Mouse (Mus musculus) kidney, postnatal 0 days (tissue): ENCODE data around the gene Meis1. TPM values are rescaled to one million over a fixed set of nuclear protein-coding genes. Genes with fewer than 3 reads are reported as not detected.

Experiments used
- ATAC-seq: fragments of 200-750 bp; cut with Nextera tagmentation; replicated peaks from 2 replicates; pipeline ENCODE4 v1.8.0; 2017; ENCODE audit warnings: low read depth, moderate number of reproducible peaks, moderate TSS enrichment, moderate library complexity; ENCODE audit not compliant: low FRiP score
- DNase-seq: peaks from one replicate; pipeline ENCODE4 v3.0.0-alpha.2; 2016; ENCODE audit warnings: low spot score
- H3K27ac ChIP-seq: fragments of 300-500 bp; sonication (generic); 2 replicates; pipeline ENCODE4 v1.5.1; 2014; ENCODE audit warnings: mild to moderate bottlenecking
- H3K27me3 ChIP-seq: fragments of 300-500 bp; sonication (generic); 2 replicates; pipeline ENCODE4 v1.6.1; 2014; ENCODE audit warnings: low read length, mixed read lengths; ENCODE audit not compliant: insufficient read depth
- H3K36me3 ChIP-seq: fragments of 300-500 bp; sonication (generic); 2 replicates; pipeline ENCODE4 v1.6.1; 2014; ENCODE audit warnings: low read length, mixed read lengths; ENCODE audit not compliant: insufficient read depth
- H3K4me1 ChIP-seq: fragments of 300-500 bp; sonication (generic); replicated peaks from 2 replicates; pipeline ENCODE4 v1.6.1; 2014; ENCODE audit warnings: antibody characterized with exemption, low read length, mixed read lengths; ENCODE audit not compliant: insufficient read depth
- H3K4me2 ChIP-seq: fragments of 300-500 bp; sonication (generic); 2 replicates; pipeline ENCODE4 v1.6.1; 2014; ENCODE audit warnings: mild to moderate bottlenecking, low read length, moderate library complexity, mixed read lengths
- H3K4me3 ChIP-seq: fragments of 300-500 bp; sonication (generic); replicated peaks from 2 replicates; pipeline ENCODE4 v1.5.1; 2014; ENCODE audit warnings: low read depth, low read length
- H3K9ac ChIP-seq: fragments of 300-500 bp; sonication (generic); 2 replicates; pipeline ENCODE4 v1.6.1; 2014; ENCODE audit warnings: low read depth, low read length
- H3K9me3 ChIP-seq: fragments of 300-500 bp; sonication (generic); replicated peaks from 2 replicates; pipeline ENCODE4 v1.6.1; 2016; ENCODE audit warnings: low read length, inconsistent platforms, mixed read lengths
- CTCF ChIP-seq: IDR thresholded peaks from 2 replicates; pipeline ENCODE4 v1.5.1; 2016; ENCODE audit warnings: antibody characterized with exemption, low read depth, mild to moderate bottlenecking, moderate library complexity
- WGBS: fragments of 180-500 bp; shearing (Covaris S2); extraction: QIAGEN DNeasy Blood & Tissue Kit; methylation state at CpG from one replicate; pipeline ENCODE4 v1.1.7; 2014; 5-methylcytosine and 5-hydroxymethylcytosine counted together
- polyA plus RNA-seq: library from polyadenylated mRNA; unstranded; fragments of >200 nt; fragmentation: Nextera tagmentation; extraction: Ambion mirVana; gene quantifications from 2 replicates; pipeline ENCODE4 v1.2.1, GENCODE M21; 2015

Meis1 gene
- polyA plus RNA-seq, 1 experiment from 2014 or later, result 59.0 TPM

GRCm38 (mm10) chr11:18920651-18921050, 98.1 kb downstream of the Meis1 start:
- Histone ChIP-seq H3K9ac (no peak overlapping the region), H3K27ac (no peak overlapping the region), H3K4me1 (no peaks in the 10 kb centered on the region), H3K4me2 (no peak overlapping the region), H3K36me3 (no peaks in the 10 kb centered on the region), H3K4me3 (no peak overlapping the region), H3K27me3 (no peaks in the 10 kb centered on the region), H3K9me3 (no peaks in the 10 kb centered on the region)
- DNase-seq, result no peak
- TF ChIP-seq CTCF, result no peak
- WGBS, result 85% methylated on average over 3 of the region's 3 CpGs
- no peak for ATAC-seq

DNA sequence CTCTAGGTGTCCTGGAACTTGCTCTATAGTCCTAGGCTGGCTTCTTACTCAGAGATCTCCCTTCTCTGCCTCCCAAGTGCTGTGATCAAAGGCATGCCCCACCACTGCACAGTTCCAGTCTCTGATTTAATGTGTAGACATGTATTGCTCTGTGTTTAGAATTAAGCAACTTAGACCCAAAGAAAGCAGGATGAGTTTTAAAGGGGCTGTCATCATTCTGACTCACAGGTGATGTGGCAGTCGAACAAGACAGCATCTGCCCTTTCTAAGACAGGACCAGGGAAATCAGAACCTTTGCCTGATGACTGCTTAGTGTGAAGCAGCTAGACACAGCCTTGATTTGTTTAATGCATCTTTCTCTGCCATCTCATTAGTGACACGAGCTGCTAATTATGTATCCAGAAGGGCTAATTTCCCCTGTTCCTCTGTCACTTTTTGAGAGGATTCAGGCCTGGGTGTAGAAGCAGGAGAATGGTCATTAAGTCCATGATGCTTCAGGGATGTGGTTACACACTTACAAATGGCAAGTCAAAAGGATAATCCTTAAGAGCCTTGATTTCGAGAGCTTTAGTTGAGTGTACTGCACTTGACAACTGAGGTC, 99.5 kb downstream of the Meis1 start:
- DNase-seq (no peak), ATAC-seq (no peak)
- no peak overlapping the region for H3K4me2 ChIP-seq
- H3K9me3 ChIP-seq, result no peaks in the 10 kb centered on the region
- no peaks in the 10 kb centered on the region for H3K36me3 ChIP-seq
- H3K27ac ChIP-seq, result no peak overlapping the region
- H3K27me3 ChIP-seq, result no peaks in the 10 kb centered on the region
- H3K4me3 ChIP-seq, result no peak overlapping the region
- TF ChIP-seq CTCF, result no peak
- 74% methylated on average over 3 of the region's 3 CpGs for WGBS
- H3K4me1 ChIP-seq, result no peaks in the 10 kb centered on the region
- H3K9ac ChIP-seq, result no peak overlapping the region

GRCm38 (mm10) chr11:18917887-18918286, 100.9 kb downstream of the Meis1 start:
- no peak overlapping the region for H3K4me3 ChIP-seq
- TF ChIP-seq CTCF, result no peak
- no peaks in the 10 kb centered on the region for H3K36me3 ChIP-seq
- ATAC-seq (no peak), DNase-seq (no peak)
- 82% methylated on average over 5 of the region's 5 CpGs for WGBS
- H3K9ac ChIP-seq, result no peak overlapping the region
- no peak overlapping the region for H3K27ac ChIP-seq
- H3K4me1 ChIP-seq, result no peaks in the 10 kb centered on the region
- no peaks in the 10 kb centered on the region for H3K27me3 ChIP-seq
- H3K4me2 ChIP-seq, result no peak overlapping the region
- no peaks in the 10 kb centered on the region for H3K9me3 ChIP-seq

GRCm38 (mm10) chr11:18913251-18913650, 105.5 kb downstream of the Meis1 start:
- no peak for TF ChIP-seq CTCF
- no peak overlapping the region for H3K4me2 ChIP-seq
- WGBS, result 48% methylated on average over 1 of the region's 1 CpGs

GRCm38 (mm10) chr11:18912311-18913019, 106.3 kb downstream of the Meis1 start:
- H3K36me3 ChIP-seq, result no peaks in the 10 kb centered on the region
- TF ChIP-seq CTCF, result no peak
- H3K27ac ChIP-seq, result no peak overlapping the region
- no peaks in the 10 kb centered on the region for H3K4me1 ChIP-seq
- no peak overlapping the region for H3K9ac ChIP-seq
- DNase-seq (no peak), ATAC-seq (no peak)
- no peaks in the 10 kb centered on the region for H3K27me3 ChIP-seq
- no peaks in the 10 kb centered on the region for H3K9me3 ChIP-seq
- WGBS, result 56% methylated on average over 6 of the region's 6 CpGs
- no peak overlapping the region for H3K4me2 ChIP-seq
- no peak overlapping the region for H3K4me3 ChIP-seq

More at GRCm38 (mm10) chr11:18913251-18913650, 105.5 kb downstream of the Meis1 start:
- H3K4me1 ChIP-seq, result no peaks in the 10 kb centered on the region
- ATAC-seq (no peak), DNase-seq (no peak)
- H3K27me3 ChIP-seq, result no peaks in the 10 kb centered on the region
- no peak overlapping the region for H3K4me3 ChIP-seq
- H3K9me3 ChIP-seq, result no peaks in the 10 kb centered on the region
- no peaks in the 10 kb centered on the region for H3K36me3 ChIP-seq
- no peak overlapping the region for H3K27ac ChIP-seq
- H3K9ac ChIP-seq, result no peak overlapping the region

DNA sequence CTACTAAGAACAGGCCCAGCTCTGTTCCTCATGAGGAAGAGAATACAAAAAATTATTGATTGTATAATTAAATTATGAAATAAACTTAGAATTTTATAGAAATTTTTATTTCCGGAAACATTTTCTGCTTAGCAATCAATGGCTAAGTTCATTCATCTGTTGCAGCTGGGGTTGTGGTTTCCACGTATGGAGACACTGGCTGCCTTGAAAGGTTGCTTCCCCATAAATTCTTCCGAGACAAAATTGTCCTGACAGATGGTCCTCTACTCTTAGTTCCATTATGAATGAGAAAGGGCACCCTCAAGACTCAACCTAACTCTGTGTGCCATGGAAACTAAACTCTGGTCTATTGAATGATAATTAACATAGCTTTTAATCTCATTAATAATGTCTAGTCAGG, 111.9 kb downstream of the Meis1 start:
- WGBS, result 83% methylated on average over 3 of the region's 3 CpGs
- H3K27ac ChIP-seq, result no peak overlapping the region
- H3K4me2 ChIP-seq, result no peak overlapping the region
- H3K9me3 ChIP-seq, result no peaks in the 10 kb centered on the region
- no peaks in the 10 kb centered on the region for H3K4me1 ChIP-seq
- H3K9ac ChIP-seq, result no peak overlapping the region
- H3K27me3 ChIP-seq, result no peaks in the 10 kb centered on the region
- DNase-seq (no peak), ATAC-seq (no peak)
- no peak overlapping the region for H3K4me3 ChIP-seq
- H3K36me3 ChIP-seq, result no peaks in the 10 kb centered on the region
- TF ChIP-seq CTCF, result no peak
